Mouse (Mus musculus) cerebellum, adult 2 months (tissue): Measurements from ENCODE around the gene Ddc.

ENCODE experiments used
- CTCF ChIP-seq: fragments of 200-500 bp; IDR thresholded peaks from 2 replicates; pipeline ENCODE4 v1.5.1; 2011; ENCODE audit warnings: low read depth, mild to moderate bottlenecking, control low read depth, low read length, moderate library complexity, borderline replicate concordance; ENCODE audit not compliant: insufficient read depth
- POLR2A ChIP-seq: fragments of 200-500 bp; IDR thresholded peaks from 2 replicates; pipeline ENCODE4 v1.6.1; 2011; ENCODE audit warnings: low read length, control low read depth, borderline replicate concordance; ENCODE audit not compliant: insufficient read depth

DNA sequence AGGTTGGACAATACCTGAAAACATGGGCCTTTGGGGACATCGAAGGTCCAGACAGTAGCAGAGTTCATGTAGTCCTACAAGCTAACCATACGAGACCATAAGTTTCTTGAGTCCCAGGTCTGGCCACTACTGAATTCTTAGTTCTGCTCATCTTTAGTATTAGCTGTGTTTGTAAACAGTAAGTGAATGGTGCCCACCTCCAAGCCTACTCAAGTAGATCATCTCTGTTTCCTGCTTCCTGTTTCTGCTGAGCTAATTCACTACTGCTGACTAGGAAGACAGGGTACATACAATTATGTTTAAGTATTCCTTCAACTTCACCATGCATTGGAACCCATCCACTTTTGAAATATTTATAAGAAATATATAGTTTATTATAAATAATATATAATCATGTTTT lies 129.9 kb downstream of the Ddc start:
- TF ChIP-seq CTCF (no peak), POLR2A (no peak)
